Mouse (Mus musculus): ENCODE results near the gene Zfhx2. TPM values are rescaled to one million over a fixed set of nuclear protein-coding genes. Genes with fewer than 3 reads are reported as not detected.

Gene Zfhx2
- polyA plus RNA-seq, 1 experiment from 2014 or later: 8.5 TPM

GRCm38 (mm10) chr14:55089199-55089947, 2.8 kb downstream of the Zfhx2 start:
- H3K4me2 ChIP-seq (ENCODE audit: low read length): peak overlapping the region; percentile 70
- H3K27me3 ChIP-seq (replicated peaks; ENCODE audit: control insufficient read depth, insufficient read depth, low read length): no peaks in the 10 kb centered on the region
- H3K4me1 ChIP-seq (ENCODE audit: control insufficient read depth, insufficient read depth, low read length): peaks cover 40% of the 10 kb centered on the region
- WGBS: 53% methylated on average over 13 of the region's 13 CpGs
- H3K27ac ChIP-seq (ENCODE audit: low read depth, low read length): peak overlapping the region; percentile 58
- DNase-seq (ENCODE audit: low spot score): peak; percentile 75
- H3K4me3 ChIP-seq (ENCODE audit: low read depth, low read length): peak overlapping the region; percentile 73; the same call in 1 of the 2 replicates
- peak overlapping the region; percentile 98 for H3K9ac ChIP-seq (ENCODE audit: low read length)
- no peaks in the 10 kb centered on the region for H3K9me3 ChIP-seq (replicated peaks; ENCODE audit: control insufficient read depth, low read length)
- ATAC-seq: no peak
- 0 out of 2 replicates have a peak, but pooled peaks cover 10% of the 10 kb centered on the region for H3K36me3 ChIP-seq (ENCODE audit: control insufficient read depth, insufficient read depth, low read length)

GRCm38 (mm10) chr14:55086009-55086514, 6.1 kb downstream of the Zfhx2 start:
- Histone ChIP-seq H3K36me3 (ENCODE audit: control insufficient read depth, insufficient read depth, low read length) (peaks cover 26% of the 10 kb centered on the region; the same call in 1 of the 2 replicates), H3K9ac (ENCODE audit: low read length) (no peak overlapping the region), H3K27ac (ENCODE audit: low read depth, low read length) (no peak overlapping the region), H3K9me3 (replicated peaks; ENCODE audit: control insufficient read depth, low read length) (no peaks in the 10 kb centered on the region), H3K4me1 (ENCODE audit: control insufficient read depth, insufficient read depth, low read length) (peaks cover 45% of the 10 kb centered on the region), H3K4me3 (ENCODE audit: low read depth, low read length) (no peak overlapping the region), H3K4me2 (ENCODE audit: low read length) (no peak overlapping the region), H3K27me3 (replicated peaks; ENCODE audit: control insufficient read depth, insufficient read depth, low read length) (no peaks in the 10 kb centered on the region)
- no peak for ATAC-seq
- no peak for DNase-seq (ENCODE audit: low spot score)
- 88% methylated on average over 6 of the region's 6 CpGs for WGBS

GRCm38 (mm10) chr14:55085324-55086008, 6.7 kb downstream of the Zfhx2 start:
- H3K4me1 ChIP-seq (ENCODE audit: control insufficient read depth, insufficient read depth, low read length): peaks cover 39% of the 10 kb centered on the region
- H3K27me3 ChIP-seq (replicated peaks; ENCODE audit: control insufficient read depth, insufficient read depth, low read length): no peaks in the 10 kb centered on the region
- DNase-seq (ENCODE audit: low spot score) (peak; percentile 71), ATAC-seq (peak; percentile 30)
- peak overlapping the region; percentile 16; the same call in 1 of the 2 replicates for H3K4me2 ChIP-seq (ENCODE audit: low read length)
- H3K4me3 ChIP-seq (ENCODE audit: low read depth, low read length): no peak overlapping the region
- H3K9ac ChIP-seq (ENCODE audit: low read length): no peak overlapping the region; the same call in 1 of the 2 replicates
- no peak overlapping the region; the same call in 1 of the 2 replicates for H3K27ac ChIP-seq (ENCODE audit: low read depth, low read length)
- H3K9me3 ChIP-seq (replicated peaks; ENCODE audit: control insufficient read depth, low read length): no peaks in the 10 kb centered on the region
- 23% methylated on average over 9 of the region's 9 CpGs for WGBS
- peaks cover 26% of the 10 kb centered on the region; the same call in 1 of the 2 replicates for H3K36me3 ChIP-seq (ENCODE audit: control insufficient read depth, insufficient read depth, low read length)

- peaks cover 38% of the 10 kb centered on the region for H3K4me1 ChIP-seq (ENCODE audit: control insufficient read depth, insufficient read depth, low read length)
- no peak overlapping the region for H3K4me3 ChIP-seq (ENCODE audit: low read depth, low read length)
- WGBS: 71% methylated on average over 6 of the region's 6 CpGs
- H3K27ac ChIP-seq (ENCODE audit: low read depth, low read length): no peak overlapping the region
- H3K4me2 ChIP-seq (ENCODE audit: low read length): no peak overlapping the region
- ATAC-seq: no peak
- no peaks in the 10 kb centered on the region for H3K27me3 ChIP-seq (replicated peaks; ENCODE audit: control insufficient read depth, insufficient read depth, low read length)
- H3K9me3 ChIP-seq (replicated peaks; ENCODE audit: control insufficient read depth, low read length): no peaks in the 10 kb centered on the region
- H3K9ac ChIP-seq (ENCODE audit: low read length): no peak overlapping the region
- DNase-seq (ENCODE audit: low spot score): no peak
- peaks cover 29% of the 10 kb centered on the region; the same call in 1 of the 2 replicates for H3K36me3 ChIP-seq (ENCODE audit: control insufficient read depth, insufficient read depth, low read length)
Observed at GRCm38 (mm10) chr14:55083481-55083880, 8.6 kb downstream of the Zfhx2 start.

- Histone ChIP-seq H3K4me3 (ENCODE audit: low read depth, low read length) (no peak overlapping the region), H3K9ac (ENCODE audit: low read length) (no peak overlapping the region), H3K27ac (ENCODE audit: low read depth, low read length) (0 out of 2 replicates have a peak overlapping the region, but pooled peaks have one; percentile 9), H3K27me3 (replicated peaks; ENCODE audit: control insufficient read depth, insufficient read depth, low read length) (no peaks in the 10 kb centered on the region), H3K9me3 (replicated peaks; ENCODE audit: control insufficient read depth, low read length) (no peaks in the 10 kb centered on the region), H3K36me3 (ENCODE audit: control insufficient read depth, insufficient read depth, low read length) (peaks cover 27% of the 10 kb centered on the region; the same call in 1 of the 2 replicates), H3K4me1 (ENCODE audit: control insufficient read depth, insufficient read depth, low read length) (peaks cover 54% of the 10 kb centered on the region), H3K4me2 (ENCODE audit: low read length) (no peak overlapping the region)
- ATAC-seq (no peak), DNase-seq (ENCODE audit: low spot score) (no peak)
- WGBS: 24% methylated on average over 5 of the region's 5 CpGs
Observed at GRCm38 (mm10) chr14:55081105-55081504, 11.0 kb downstream of the Zfhx2 start.

DNA sequence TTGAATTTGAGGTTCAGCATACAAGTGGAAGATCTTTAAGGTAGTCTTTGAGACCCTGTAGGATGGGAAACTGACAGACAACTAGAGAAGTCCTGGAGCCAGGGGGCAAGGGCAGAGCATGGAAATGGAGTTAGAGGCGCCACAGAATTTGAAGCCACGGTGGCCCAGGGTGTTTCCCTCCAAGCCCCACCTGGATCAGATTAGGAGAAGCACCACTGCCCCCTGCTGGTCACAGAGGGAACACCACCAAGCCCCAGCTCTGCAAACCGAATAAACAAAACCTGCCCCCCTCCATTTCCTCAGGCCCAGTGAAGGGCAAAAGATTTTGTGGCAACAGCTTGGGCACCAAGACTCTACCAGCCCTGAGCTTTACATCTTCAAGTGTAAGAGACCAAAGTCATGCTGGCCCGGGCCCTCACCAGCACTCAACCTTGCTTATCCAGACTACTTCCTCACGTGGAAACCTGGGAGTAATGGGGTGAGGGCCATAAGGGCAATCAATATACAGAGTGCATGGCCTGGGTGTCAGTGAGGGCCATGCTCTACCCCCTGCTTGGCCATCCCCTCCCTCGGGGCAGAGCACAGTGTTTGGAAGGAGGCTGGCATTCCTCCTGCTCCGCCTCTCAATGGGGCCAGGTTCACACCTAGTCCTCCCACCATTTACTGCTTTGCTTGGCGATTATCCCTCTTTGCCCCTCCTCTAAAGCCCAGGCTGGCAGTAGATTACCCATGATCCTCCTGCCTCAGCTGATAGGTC, 12.7 kb downstream of the Zfhx2 start:
- WGBS: 15% methylated on average over 8 of the region's 8 CpGs
- Histone ChIP-seq H3K4me1 (ENCODE audit: control insufficient read depth, insufficient read depth, low read length) (peaks cover 48% of the 10 kb centered on the region), H3K4me3 (ENCODE audit: low read depth, low read length) (no peak overlapping the region), H3K4me2 (ENCODE audit: low read length) (peak overlapping the region; percentile 37; the same call in 1 of the 2 replicates), H3K27me3 (replicated peaks; ENCODE audit: control insufficient read depth, insufficient read depth, low read length) (no peaks in the 10 kb centered on the region), H3K9me3 (replicated peaks; ENCODE audit: control insufficient read depth, low read length) (no peaks in the 10 kb centered on the region), H3K9ac (ENCODE audit: low read length) (peak overlapping the region; percentile 33), H3K36me3 (ENCODE audit: control insufficient read depth, insufficient read depth, low read length) (peaks cover 38% of the 10 kb centered on the region), H3K27ac (ENCODE audit: low read depth, low read length) (peak overlapping the region; percentile 81)
- ATAC-seq (peak; percentile 43), DNase-seq (ENCODE audit: low spot score) (peak; percentile 87)

DNA sequence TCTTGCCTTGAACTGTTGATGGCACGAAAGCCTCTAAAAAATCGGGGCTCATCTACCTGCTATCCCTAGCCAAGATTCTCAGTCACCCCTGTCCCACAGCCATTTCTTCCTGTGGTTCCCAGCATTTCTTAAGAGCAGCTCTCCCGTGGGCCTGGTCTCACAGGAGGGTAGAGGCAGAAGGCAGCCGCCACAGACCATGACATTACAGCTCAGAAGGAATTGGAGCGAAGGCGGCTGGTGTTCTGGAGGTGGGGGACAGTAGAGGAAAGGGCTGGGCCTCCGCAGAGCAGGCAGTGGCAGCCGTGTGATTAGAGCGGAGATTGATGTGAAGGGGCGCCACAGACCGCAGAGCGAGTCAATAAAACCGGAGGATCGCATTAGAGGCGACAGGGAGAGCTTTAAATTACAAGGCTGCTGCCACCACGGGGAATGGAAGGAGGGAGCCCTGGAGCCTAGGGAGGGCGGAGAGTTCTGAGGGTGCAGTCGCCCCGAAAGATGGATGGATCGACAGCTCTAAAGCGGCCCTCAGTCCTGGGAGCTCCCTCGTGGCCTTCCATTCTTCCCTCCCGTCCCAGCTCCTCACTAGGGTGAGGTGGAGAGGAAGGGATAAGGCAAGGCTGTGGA, 13.6 kb downstream of the Zfhx2 start:
- Histone ChIP-seq H3K4me1 (ENCODE audit: control insufficient read depth, insufficient read depth, low read length) (peaks cover 43% of the 10 kb centered on the region), H3K36me3 (ENCODE audit: control insufficient read depth, insufficient read depth, low read length) (peaks cover 43% of the 10 kb centered on the region)
- DNase-seq (ENCODE audit: low spot score): peak; percentile 59

More for the DNA sequence above, 13.6 kb downstream of the Zfhx2 start:
- H3K27me3 ChIP-seq (replicated peaks; ENCODE audit: control insufficient read depth, insufficient read depth, low read length): no peaks in the 10 kb centered on the region
- peak overlapping the region; percentile 33 for H3K9ac ChIP-seq (ENCODE audit: low read length)
- H3K4me3 ChIP-seq (ENCODE audit: low read depth, low read length): no peak overlapping the region
- 7% methylated on average over 23 of the region's 23 CpGs for WGBS
- H3K27ac ChIP-seq (ENCODE audit: low read depth, low read length): peak overlapping the region; percentile 81
- ATAC-seq: peak; percentile 43
- H3K9me3 ChIP-seq (replicated peaks; ENCODE audit: control insufficient read depth, low read length): no peaks in the 10 kb centered on the region
- peak overlapping the region; percentile 37 for H3K4me2 ChIP-seq (ENCODE audit: low read length)
